Mouse (Mus musculus) gastrocnemius, postnatal 10 days (tissue): ENCODE results near the gene Ccdc12. TPM values are rescaled to one million over a fixed set of nuclear protein-coding genes. Genes with fewer than 3 reads are reported as not detected.
A peak's percentile ranks its signal among the peaks of the same experiment; 100 is the strongest.
"Not testable (repeated sequence)": the region's sequence is repeated elsewhere in the genome, so short reads cannot be mapped to it uniquely, and the experiment has no call there.

Source experiments
- DNase-seq: peaks from one replicate; pipeline ENCODE4 v3.0.0; 2021; ENCODE audit warnings: mixed read lengths
- total RNA-seq, 2 experiments: library from RNA; stranded (reverse); gene quantifications; 2 replicates each; pipeline ENCODE4 v1.2.3; 2021

Gene Ccdc12
- total RNA-seq, 2 experiments from 2014 or later = 50.3 to 53.6 TPM

GRCm38 (mm10) chr9:110673107-110673752 is 16.9 kb downstream of the Ccdc12 start:
- no peak for DNase-seq

GRCm38 (mm10) chr9:110676492-110676911 is 20.2 kb downstream of the Ccdc12 start:
- DNase-seq = no peak

DNA sequence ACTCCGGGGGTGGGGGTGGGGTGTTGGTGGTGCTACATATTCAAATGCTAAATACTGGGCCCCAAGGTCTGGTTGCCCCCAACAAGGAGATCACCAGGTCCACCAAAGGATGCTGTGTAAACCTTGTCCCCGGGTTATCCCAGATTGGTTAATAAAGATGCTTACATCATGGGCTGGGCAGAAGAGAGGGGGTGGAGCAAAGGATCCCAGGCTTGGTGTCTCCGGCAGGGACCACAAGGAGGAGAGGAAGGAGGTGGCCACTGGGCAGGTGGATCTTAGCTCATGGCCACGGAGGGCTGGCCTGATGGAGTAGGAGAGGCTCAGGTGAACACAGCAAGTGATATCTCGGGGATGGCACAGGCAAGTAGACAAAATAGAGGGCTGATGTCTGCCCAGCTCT is 22.6 kb downstream of the Ccdc12 start:
- DNase-seq = no peak

DNA sequence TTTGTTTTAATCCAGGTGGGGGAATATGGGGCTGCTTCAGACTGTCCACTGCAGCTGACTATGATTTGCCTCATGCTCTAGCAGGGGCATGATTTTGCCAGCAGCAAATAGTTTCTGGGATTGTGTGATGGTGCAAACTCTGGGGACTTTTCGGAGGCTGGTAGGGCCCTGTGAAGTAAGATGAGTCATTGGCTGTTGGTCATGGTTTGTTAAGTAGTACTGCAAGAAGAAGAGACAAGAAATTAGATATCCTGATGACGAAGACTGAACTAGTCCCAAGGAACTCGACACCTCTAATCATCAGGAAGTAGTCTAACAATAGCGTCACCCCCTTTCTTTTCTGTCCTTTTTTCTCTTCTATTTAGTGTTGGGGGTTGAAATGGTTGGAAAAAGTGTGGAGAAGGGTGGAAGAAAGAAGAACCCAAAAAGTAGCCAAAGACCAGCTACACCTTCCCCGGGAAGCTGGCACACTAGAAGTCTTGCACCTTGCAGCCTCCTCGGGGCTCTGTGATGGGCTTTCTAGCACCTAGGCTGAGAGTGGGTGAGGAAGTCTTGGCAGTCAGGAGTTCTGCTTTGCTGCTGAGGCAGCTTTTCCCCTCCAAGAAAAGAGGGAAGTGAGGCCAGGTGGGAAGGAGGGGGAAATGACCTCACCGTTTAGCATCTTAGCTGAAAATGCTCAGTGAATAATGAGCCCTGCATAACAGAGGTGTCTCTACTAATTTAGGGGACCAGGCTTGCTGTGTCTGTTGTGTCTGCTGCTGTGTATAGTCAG is 24.6 kb downstream of the Ccdc12 start:
- DNase-seq = no peak

DNA sequence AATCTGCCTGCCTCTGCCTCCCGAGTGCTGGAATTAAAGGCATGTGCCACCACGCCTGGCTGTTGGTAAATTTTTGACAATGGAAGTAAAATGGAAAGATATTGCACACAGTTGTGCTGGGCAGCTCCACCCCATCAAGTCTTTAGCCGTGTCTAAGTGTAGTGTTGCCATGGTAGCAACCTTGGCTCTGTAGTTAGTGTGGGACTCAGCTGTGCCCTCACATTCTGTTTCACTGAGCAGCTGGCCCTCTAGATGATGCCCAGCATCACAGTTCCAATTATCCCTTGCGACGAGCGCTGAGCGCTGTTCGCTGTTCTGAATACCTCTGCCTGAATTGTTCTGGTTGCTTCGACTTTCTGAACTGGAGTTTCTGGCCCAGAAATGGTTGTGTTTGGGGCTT is 25.5 kb downstream of the Ccdc12 start:
- DNase-seq = no peak

DNA sequence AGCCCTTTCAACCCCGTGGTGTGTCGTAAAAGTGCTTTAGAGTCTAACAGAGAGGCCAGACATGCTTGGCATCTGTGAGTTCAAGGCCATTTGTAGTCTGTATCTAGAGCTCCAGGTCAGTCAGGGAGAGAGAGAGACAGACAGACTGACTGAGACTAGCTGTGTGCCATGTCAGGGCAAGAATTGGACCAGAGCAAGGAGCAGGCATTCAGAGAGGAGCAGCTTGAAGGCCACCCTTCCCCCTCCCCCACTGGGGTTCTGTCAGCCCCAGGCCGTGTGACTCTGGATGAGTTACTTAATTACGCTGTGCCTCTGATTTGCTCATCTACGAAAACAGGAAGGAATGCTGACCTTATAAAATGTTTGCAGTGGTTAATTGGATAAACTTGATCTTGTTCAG is 26.0 kb downstream of the Ccdc12 start:
- no peak for DNase-seq

- DNase-seq = not testable (repeated sequence)
Measured at GRCm38 (mm10) chr9:110682697-110683096, 26.4 kb downstream of the Ccdc12 start.

- DNase-seq = no peak
Measured at GRCm38 (mm10) chr9:110683574-110684099, 27.3 kb downstream of the Ccdc12 start.

- DNase-seq = peak; percentile 39
Measured at GRCm38 (mm10) chr9:110684100-110684831, 28.0 kb downstream of the Ccdc12 start.

GRCm38 (mm10) chr9:110685187-110685586 is 28.9 kb downstream of the Ccdc12 start:
- no peak for DNase-seq

DNA sequence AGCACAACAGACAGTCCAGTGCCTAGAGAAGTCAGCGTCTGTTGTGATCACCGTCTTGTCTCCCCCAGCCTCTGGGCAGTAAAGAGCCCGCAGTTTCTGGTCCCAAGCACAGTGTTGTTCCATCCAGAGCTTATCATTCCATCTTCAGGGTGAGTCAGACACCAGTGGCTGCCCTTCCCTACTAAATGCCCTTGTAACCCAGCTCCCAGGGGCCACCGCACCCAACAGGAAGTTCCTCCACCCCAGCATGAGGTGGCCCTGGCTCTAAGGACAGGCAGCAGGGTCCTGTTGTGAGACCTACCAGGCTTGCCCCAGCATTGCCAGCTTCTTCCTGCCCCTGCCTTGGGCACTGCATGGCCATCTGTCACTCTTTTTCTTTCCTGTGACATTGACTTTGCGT is 29.3 kb downstream of the Ccdc12 start:
- no peak for DNase-seq

GRCm38 (mm10) chr9:110686472-110686871 is 30.2 kb downstream of the Ccdc12 start:
- DNase-seq = no peak

GRCm38 (mm10) chr9:110687061-110687460 is 30.8 kb downstream of the Ccdc12 start:
- no peak for DNase-seq

GRCm38 (mm10) chr9:110687846-110688245 is 31.5 kb downstream of the Ccdc12 start:
- no peak for DNase-seq

- no peak for DNase-seq
Measured at GRCm38 (mm10) chr9:110689261-110689779, 33.0 kb downstream of the Ccdc12 start.

- no peak for DNase-seq
Measured at GRCm38 (mm10) chr9:110695165-110695755, 39.0 kb downstream of the Ccdc12 start.

DNA sequence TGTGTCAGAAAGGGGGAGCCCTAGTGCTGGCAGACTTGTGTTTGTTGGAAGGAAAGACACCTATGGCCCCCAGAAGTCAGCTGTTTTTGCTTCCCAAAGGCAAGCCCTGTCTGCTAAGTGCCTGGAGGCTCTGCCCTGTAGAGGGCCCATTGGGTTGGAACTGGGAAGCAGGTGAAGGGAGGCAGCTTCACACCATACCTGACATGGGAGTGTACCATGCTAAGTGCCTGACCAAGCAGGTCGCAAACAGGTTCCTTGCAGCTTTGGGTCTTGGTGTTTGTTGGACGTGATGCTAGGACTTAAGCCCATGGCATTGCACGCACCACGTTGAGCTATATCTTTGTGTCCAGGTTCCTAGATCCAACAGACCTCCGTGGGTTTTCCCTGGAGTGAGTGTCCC is 40.1 kb downstream of the Ccdc12 start:
- no peak for DNase-seq

DNA sequence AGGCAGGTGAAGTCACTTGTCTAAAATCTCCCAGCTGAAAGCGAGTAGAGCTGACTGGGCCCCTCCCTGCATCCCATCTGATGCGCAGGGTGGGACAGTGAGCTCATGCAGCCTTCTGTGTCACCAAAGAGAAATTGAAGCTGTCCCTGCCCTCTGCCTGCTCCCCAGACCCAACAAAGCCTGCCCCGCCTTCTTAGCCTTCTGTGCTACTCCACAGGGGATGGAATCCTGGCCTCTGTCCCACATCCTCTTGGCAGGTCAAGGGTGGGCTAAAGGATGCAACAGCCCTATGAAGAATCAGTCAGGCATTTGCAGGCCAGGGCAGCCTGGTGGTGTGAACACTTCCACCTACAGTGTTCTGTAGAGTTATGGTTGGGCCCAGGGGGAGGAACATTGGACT is 41.2 kb downstream of the Ccdc12 start:
- no peak for DNase-seq

DNA sequence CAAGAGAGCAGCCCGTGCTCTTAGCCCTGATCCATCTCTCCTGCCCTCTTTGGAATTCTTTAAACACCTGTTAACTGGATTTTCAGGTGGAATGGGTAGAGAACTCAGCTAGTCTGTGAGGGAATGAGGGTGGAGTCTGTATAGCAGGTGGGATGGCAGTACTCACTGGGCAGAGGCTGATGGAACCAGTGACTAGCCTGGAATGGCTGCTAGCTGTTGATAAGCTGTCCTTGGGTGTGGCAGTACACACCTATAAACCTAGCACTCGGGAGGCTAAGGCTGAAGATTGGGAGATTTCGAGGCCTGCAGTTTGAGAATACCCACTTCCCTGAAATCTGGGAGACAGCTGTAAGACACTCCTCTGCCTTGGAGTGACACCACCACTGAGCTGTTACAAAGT is 43.3 kb downstream of the Ccdc12 start:
- DNase-seq = no peak

- no peak for DNase-seq
Measured at GRCm38 (mm10) chr9:110701114-110702032, 45.1 kb downstream of the Ccdc12 start.

- DNase-seq = no peak
Measured at GRCm38 (mm10) chr9:110702848-110703247, 46.5 kb downstream of the Ccdc12 start.
